Mouse (Mus musculus) kidney, adult 18-20 months (tissue): ENCODE data around the gene Naaladl2.

ENCODE experiments used
- DNase-seq: peaks from one replicate; pipeline ENCODE4 v3.0.0; 2021

Gene Naaladl2

GRCm38 (mm10) chr3:24938507-24939182 is 205.4 kb downstream of the Naaladl2 start:
- DNase-seq = no peak

- DNase-seq = no peak
Observed at GRCm38 (mm10) chr3:24921811-24922210, 222.2 kb downstream of the Naaladl2 start.

GRCm38 (mm10) chr3:24921401-24921800 is 222.7 kb downstream of the Naaladl2 start:
- DNase-seq = no peak

- no peak for DNase-seq
Observed at GRCm38 (mm10) chr3:24905425-24905960, 238.6 kb downstream of the Naaladl2 start.

GRCm38 (mm10) chr3:24888801-24889200 is 255.3 kb downstream of the Naaladl2 start:
- no peak for DNase-seq

- no peak for DNase-seq
Observed at GRCm38 (mm10) chr3:24872254-24872653, 271.8 kb downstream of the Naaladl2 start.

- DNase-seq = no peak
Observed at GRCm38 (mm10) chr3:24852936-24853335, 291.1 kb downstream of the Naaladl2 start.

GRCm38 (mm10) chr3:24796739-24797138 is 347.3 kb downstream of the Naaladl2 start:
- DNase-seq = no peak

- no peak for DNase-seq
Observed at GRCm38 (mm10) chr3:24787451-24788148, 356.5 kb downstream of the Naaladl2 start.

GRCm38 (mm10) chr3:24784108-24784507 is 360.0 kb downstream of the Naaladl2 start:
- DNase-seq = no peak

GRCm38 (mm10) chr3:24783462-24783829 is 360.6 kb downstream of the Naaladl2 start:
- no peak for DNase-seq

GRCm38 (mm10) chr3:24782784-24783461 is 361.1 kb downstream of the Naaladl2 start:
- DNase-seq = peak; percentile 36

GRCm38 (mm10) chr3:24781687-24782086 is 362.4 kb downstream of the Naaladl2 start:
- no peak for DNase-seq

- no peak for DNase-seq
Observed at GRCm38 (mm10) chr3:24778416-24778815, 365.6 kb downstream of the Naaladl2 start.

- DNase-seq = no peak
Observed at GRCm38 (mm10) chr3:24749055-24749454, 395.0 kb downstream of the Naaladl2 start.

GRCm38 (mm10) chr3:24747182-24747856 is 396.7 kb downstream of the Naaladl2 start:
- no peak for DNase-seq

- no peak for DNase-seq
Observed at GRCm38 (mm10) chr3:24743946-24744345, 400.1 kb downstream of the Naaladl2 start.

GRCm38 (mm10) chr3:24719181-24719749 is 424.8 kb downstream of the Naaladl2 start:
- DNase-seq = no peak

GRCm38 (mm10) chr3:24714770-24715169 is 429.3 kb downstream of the Naaladl2 start:
- DNase-seq = no peak

GRCm38 (mm10) chr3:24705778-24706423 is 438.2 kb downstream of the Naaladl2 start:
- no peak for DNase-seq

- DNase-seq = no peak
Observed at GRCm38 (mm10) chr3:24690162-24690915, 453.7 kb downstream of the Naaladl2 start.
